Mouse (Mus musculus) urinary bladder, postnatal 14 days (tissue): ENCODE data around the gene Lyl1.
"Not testable (repeated sequence)": the region's sequence is repeated elsewhere in the genome, so short reads cannot be mapped to it uniquely, and the experiment has no call there.

Source experiments
- DNase-seq: peaks from one replicate; pipeline ENCODE4 v3.0.0; 2021; ENCODE audit warnings: low spot score

Lyl1 gene

DNA sequence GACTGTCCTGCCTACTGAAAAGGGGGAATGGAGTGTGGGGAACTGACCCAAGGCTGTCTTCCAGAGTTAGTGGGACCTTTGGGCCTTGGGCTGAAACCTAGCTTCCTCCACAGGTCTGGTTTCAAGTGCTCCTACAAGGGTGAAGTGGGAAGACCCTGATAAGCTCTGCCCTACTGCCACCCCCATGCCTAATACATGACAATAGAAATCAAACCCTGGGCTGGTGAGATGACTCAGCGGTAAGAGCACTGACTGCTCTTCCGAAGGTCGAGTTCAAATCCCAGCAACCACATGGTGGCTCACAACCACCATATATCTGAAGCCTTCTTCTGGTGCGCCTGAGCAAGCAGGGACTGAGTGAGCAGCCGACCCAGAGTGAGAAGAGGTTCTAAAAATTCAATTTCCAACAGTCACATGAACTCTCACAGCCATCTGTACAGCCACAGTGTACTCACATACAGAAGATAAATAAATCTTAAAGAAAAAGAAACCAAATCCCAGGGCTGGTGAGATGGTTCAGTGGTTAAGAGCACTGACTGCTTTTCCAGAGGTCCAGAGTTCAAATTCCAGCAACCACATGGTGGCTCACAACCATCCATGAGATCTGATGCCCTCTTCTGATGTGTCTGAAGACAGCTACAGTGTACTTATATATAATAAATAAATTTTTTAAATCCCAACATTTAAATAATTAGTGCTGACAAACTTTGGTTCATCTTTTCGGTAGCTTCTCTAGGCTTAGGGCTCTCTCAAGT lies 32.3 kb upstream of the Lyl1 start:
- no peak for DNase-seq

DNA sequence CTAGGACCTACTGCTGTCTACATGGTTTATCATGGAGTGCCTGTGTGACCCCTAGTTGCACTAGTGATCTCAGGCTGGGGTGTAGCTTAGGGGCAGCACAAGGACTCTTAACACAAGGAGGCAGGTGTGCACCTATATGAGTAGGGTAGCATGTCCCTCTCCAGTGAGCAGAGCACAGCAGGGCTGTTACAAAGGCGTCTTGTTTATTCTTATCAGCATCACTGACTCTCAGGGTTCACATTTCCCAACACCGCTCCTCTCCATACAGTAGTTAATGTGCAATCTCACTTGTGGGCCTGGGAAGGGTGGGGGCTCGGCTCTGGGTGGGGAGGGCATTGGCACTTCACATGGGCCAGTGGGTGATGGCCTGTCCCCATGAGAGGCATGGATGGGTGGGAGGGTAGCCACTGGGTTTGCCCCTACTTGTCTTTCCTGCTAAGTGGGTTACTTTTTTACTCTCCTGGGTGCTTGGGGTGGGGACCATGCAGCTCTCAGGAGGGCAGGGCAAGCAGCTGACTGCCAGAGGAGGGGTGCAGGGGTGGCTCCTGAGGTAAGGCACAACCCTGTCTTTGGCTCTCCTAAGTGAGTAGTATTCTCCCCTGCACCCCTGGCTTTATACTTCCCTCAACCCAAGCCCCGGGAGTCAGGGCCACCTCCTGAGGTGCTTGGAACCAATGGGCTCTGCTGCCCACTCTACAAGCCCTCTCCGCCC lies 30.8 kb upstream of the Lyl1 start:
- not testable (repeated sequence) for DNase-seq

DNA sequence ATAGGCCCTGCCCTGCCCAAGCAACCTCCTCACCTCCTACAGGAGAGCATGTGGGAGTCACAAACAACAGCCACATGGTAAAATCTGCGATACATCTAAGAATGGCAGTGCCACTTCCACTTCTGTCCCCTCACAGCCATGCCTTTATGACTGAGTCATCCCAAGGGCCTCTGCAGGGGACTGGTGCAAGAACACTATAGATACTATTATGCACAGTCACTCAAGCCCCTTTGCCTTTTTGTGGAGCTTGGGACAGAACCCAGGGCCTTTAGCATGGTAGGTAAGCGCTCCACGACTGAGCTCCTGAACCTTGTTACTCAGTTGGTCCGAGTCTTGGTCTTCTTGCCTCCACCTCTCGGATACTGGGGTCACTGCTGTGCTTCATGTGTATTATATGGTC lies 24.0 kb upstream of the Lyl1 start:
- no peak for DNase-seq

DNA sequence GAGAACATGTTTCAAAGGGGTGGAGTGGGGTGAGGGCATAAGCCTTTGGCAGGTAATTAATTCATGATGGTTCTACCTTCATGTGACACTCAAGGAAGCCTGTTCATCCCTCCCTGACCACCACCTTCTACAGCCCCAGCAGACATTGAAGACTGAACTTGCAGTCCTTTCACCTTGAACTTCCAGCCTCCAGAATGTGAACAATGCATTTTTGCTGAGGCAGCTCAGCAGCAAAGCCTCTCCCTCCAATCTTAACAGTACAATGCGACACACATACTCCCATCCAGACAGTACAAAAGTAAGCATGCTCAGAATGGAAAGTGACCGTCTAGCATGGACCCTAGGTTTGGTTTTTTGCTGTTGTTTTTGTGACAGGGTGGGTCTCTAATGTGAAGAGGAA lies 19.8 kb upstream of the Lyl1 start:
- DNase-seq, result no peak

DNA sequence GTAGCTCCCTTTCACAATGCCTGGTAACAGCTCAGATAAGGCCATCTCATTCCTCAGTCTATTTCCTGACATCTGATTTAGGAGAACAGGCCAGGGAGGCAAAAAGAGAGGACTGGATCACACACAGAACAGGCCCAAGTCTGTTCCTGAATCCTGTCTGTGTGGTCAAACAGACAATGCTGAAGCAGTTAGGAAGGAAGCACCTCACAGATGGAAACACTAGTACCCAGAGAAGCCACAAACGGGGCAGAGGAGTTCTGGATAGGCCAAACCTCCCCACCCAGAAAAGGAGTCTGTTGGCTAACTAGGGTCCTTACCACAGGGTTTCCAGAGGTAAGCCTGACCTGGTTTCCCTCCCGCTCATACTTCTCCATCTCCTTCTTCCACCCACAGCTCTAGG lies 19.0 kb upstream of the Lyl1 start:
- no peak for DNase-seq

DNA sequence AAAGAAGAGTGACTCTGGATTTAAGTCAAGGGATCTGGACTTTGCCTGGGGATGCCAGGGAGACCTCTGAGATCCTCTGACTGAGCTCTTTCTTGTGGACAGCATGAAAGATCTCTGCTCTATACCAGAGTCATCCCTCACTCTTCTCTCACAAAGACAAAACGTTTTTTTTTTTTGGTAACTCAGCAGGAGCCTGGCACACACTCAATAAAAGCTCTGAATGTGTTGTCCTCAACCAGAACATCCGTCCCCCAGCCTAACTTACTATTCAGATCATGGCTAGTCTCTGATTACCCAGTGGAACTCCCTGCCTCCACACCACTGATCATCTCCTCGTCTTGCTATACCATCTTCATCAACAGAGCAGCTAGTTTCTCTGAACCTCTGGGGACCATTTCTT lies 16.7 kb upstream of the Lyl1 start:
- DNase-seq, result no peak

DNA sequence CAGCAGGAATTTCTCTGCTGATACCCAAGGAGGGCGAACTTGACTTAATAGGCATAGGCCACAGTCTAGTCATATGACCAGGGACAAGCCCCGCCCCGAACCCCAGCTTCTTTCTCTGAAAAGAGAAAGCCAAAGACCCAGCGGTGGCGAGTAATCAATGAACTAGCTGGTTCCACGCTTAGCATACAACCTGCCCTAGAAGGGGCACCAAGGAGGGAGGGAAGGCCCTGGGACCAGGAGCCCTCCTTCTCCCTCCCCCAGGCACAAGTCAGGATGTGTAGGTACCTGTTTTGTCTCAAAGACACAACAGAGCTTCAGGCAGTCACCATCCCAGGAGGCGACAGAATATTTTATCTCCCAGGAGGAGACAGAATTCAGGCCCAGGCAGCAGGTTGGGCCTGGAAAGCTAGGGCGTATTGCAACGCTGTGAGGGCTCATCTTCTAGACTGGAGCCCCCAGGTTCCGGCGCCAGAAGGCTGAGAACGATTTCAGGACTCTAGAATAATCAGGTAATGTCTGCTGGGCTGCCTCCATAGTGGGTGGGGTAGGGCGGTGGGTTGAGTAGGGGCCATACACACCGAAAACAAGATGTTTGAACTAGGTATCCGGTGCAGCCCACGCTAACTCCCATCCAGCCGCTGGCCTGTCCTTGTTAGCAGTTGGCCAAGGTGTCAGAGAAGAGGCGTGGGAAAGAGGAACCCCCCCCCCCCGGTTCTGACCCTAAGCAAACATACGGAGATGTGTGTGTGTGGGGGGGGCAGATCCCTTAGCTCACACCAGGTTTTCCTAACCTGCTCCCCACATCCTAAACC lies 14.9 kb upstream of the Lyl1 start, which contains the start of gene Trmt1:
Gene Trmt1, plus strand, starts transcription at position 117 of the 812 bp plus-strand sequence.
- no peak for DNase-seq

DNA sequence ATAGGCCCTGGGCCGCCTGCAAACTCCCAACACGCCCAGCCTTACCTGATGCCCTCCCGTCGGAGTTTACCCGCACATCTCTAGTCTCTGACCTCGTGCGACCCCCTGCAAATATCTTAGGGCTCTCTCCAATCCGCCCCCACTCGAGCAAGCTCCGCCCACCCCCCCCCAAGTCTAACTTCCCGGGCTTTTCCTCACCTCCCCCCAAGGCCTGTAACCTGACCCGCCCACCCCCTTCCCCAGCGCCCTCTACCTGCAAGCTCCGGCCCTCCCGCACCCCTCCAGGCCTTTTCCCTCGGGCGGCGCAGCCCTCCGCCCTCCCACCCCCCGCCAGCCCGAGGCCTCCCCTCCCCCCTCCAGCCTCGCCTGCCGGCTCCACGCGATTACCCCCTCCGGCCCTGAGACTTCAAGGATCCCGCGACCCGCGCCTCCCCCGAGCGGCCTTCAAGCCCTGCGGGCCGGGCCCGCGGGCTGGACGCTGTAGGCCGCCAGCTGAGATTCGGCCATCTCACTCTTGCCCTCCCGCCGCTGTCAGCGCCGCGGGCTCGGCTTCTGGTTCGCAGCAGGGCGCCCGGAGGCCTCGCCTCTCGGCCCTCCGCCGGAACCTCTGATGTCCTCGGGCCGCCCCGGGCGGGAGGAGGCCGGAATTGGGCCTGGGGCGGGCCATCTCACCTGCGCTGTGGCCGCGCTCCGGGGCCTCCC lies 14.1 kb upstream of the Lyl1 start:
- peak; percentile 33 for DNase-seq

DNA sequence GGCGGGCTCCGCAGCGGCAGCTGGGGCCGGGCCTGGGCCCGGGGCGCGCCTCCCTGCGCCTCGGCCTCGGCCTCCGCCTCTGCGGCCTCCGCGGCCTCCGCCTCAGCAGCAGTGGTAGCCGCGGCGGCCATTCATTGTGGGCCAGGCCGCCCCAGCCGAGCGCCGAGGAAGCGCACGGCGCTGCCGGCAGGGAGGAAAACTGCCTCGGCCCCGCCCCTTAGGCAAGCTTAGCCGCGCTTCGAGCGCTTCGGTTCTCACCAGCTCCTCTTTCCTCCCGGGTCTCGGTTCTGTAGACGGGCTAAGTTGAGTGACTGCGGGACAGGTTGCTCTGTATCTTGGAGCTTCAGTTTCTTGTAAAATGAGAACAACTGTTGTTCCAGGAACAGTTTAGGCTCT lies 13.6 kb upstream of the Lyl1 start, which contains the start of gene Nacc1:
Gene Nacc1, minus strand, starts transcription at position 158 of the 396 bp plus-strand sequence.
- peak; percentile 90 for DNase-seq

DNA sequence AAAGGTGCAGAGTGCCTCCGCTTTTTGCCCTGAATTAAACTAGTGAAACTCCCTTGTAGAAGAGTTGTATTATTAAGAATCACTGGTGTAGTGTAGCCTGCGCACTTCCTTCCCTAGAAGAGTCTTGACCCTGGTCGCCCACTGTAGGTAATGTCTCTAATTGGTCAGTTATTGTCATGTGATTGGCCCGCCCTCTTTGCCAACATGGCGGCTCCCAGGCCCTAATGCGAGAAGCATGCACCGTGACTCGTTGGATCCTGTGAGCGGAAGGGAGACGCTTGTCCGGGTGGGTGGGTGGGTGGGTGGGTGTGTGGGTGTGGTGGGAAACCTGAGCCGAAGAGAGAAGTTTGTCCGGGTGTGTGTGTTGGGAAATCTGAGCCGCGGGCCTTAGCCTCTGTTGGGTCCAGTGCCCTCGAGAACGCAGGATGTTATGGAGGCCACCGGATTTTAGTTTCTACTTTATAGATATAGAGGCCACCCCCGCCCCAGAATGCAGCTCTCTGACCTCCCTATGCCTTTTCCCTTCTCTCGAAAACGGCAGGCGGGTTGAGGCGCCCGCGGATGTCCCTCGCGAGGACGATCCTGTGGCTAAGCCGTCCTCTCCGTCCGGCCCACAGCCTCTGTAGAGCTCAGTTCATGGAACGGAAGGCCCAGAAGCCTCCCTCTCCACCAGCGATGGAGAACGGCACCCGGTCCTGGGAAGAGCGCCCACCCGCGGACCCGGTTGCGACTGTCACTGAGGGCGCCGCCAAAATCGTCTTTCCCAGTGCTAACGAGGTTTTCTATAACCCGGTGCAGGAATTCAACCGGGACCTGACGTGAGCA lies 12.0 kb upstream of the Lyl1 start:
- peak; percentile 88 for DNase-seq

DNA sequence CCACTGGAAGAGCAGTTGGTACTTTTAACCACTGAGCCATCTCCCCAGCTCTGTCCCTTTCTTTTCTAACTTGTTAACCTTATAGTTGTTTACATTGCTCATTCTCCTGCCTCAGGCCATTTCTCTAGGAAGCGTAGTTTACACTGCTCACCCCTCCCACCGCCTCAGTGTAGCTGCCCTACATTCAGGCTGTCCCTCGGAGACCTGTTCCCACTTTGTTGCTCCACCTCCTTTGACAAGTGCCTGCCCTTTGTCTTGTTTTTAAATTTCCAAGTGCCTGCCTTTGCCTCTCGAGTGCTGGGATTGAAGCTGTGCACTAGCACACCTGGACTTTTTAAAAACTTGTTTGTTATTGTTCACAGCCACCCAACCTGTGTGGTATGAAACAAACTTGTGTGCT lies 7.9 kb upstream of the Lyl1 start:
- no peak for DNase-seq

DNA sequence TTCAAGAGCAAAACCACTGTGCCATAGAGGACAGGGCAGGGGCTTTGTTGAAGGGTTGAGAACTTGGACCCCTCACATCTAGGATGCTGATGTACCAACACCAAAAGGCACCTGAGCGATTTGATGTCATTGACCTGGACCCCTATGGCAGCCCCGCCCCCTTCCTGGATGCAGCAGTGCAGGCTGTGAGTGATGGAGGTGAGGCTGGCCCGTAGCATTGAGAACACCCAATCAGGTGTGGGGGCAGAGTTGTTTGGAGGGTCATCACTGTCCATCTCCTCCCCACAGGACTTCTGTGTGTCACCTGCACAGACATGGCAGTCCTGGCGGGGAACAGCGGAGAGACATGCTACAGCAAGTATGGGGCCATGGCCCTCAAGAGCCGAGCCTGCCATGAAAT lies 6.1 kb upstream of the Lyl1 start:
- DNase-seq, result no peak

DNA sequence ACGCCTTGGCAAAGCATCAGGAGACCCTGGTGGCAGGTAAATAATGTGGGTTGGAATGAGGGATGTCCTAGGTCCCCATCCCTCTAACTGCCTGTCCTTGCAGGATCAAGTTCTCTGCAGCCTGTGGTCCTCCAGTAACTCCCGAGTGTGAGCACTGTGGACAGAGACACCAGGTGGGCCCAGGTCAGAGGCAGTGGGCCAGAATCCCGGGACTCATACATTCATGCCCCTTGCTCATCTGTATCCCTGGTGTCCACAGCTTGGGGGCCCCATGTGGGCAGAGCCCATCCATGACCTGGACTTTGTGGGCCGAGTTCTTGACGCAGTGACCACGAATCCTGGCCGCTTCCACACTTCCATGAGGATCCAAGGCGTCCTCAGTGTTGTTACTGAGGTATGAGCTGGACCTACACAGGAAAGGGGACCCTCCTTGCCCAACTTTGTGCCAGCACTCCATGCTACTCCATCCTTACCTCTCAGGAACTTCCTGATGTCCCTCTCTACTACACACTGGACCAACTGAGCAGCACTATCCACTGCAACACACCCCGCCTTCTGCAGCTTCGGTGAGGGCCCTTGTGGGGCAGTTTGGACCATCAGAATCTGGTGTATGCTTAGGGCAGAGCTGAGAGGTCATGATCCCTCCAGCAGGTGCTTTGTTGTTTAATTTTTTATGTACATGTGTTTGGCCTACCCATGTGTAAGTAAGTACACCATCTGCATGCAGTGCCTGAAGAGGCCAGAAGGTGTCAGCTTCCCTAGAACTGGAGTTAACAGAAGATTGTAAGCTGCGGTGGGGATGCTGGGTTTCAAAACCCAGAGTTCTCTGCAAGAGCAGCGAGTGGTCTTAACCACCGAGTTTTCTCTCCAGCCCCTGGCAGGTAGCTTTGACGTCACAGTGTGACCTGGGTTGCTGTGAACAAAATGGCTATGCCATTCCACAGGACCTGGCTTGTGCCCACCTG lies 3.8 kb upstream of the Lyl1 start:
- peak; percentile 48 for DNase-seq

DNA sequence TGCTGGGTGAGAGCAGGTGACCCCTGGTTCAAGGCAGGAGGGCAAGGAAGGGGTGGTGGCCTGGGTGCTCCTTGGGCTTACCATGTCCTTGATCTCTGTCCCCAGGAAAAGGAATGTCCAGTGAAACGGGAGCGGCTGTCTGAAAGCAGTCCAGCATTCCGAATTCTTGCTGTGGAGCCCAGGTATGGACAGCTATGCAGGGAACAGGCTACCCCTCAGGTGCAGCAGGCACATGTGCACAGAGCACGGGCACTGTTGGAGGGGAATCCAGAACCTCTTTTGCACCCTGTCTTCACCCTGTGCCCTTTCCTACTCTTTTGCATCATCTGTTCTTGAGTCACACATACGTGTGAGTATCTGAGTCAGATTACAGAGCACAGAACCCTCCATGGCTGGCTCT lies 3.0 kb upstream of the Lyl1 start:
- no peak for DNase-seq

DNA sequence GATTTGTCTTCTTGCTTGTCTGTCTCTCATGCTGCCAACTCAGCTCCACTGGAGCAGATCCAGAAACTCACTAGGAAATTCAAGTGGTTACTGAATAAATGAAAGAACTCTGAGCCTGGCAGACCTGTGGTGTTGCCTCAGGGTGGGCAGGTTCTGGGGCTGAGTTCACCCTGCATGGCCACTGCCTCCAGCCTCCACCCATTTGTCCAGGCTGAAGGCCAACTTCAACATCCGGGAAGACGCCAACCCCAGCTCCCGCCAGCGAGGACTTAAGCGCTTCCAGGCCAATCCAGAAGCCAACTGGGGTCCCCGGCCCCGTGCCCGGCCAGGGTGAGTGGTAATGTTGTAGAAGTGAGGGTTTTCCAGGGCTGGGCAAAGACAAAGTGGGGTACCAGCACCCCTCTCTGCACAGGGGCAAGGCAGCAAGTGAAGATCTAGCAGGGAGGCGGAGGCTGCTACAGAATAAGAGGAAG lies 2.3 kb upstream of the Lyl1 start:
- peak; percentile 68 for DNase-seq

DNA sequence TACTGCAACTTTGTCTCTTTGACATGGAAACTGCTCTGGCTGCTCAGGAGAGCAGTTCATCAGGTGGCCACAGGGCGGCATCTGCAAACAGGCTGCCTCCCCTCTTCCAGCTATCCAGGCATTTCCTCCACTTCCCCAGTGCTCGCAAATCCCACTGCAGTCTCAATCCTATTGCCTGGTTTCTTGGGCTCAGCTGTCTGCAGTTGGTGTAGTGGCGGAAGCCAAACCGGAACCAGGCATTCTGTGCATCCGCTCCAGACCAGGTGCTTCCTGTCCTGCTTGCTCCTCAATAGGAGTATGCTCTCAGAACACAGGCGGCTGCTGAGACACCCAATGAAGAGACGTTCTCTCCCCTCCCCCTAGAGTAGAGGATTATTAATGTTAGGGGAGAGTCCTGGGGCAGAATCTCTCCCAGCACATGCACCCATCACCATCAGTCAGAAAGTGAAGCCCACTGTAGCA lies 1.4 kb upstream of the Lyl1 start:
- peak; percentile 53 for DNase-seq

DNA sequence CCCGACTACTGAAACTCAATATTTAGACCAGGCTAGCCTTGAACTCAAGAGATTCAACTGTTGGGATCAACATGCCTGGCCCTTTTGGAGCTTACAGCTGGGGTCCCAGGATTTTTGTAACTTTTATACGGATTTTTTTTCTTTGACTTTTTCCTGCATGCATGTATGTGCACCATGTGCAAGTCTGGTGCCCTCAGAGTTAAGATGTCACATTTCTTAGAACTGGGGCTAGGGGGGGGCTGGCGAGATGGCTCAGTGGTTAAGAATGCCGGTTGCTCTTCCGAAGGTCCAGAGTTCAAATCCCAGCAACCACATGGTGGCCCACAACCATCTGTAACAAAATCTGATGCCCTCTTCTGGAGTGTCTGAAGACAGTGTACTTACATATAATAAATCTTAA lies 731 bp upstream of the Lyl1 start:
- no peak for DNase-seq

DNA sequence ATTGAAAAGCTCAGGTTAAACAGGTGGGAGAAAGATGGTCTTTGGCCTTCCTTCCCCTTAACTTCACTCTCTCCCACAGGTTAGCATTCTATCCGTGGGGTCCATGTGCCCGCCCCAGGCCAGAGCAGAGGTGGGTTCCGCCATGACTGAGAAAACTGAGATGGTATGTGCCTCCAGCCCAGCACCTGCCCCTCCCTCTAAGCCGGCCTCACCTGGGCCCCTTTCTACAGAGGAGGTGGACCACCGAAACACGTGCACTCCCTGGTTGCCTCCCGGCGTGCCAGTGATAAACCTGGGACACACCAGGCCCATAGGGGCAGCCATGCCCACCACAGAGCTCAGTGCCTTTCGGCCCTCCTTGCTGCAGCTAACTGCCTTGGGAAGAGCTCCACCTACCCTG lies 1.3 kb downstream of the Lyl1 start:
- DNase-seq, result no peak

DNA sequence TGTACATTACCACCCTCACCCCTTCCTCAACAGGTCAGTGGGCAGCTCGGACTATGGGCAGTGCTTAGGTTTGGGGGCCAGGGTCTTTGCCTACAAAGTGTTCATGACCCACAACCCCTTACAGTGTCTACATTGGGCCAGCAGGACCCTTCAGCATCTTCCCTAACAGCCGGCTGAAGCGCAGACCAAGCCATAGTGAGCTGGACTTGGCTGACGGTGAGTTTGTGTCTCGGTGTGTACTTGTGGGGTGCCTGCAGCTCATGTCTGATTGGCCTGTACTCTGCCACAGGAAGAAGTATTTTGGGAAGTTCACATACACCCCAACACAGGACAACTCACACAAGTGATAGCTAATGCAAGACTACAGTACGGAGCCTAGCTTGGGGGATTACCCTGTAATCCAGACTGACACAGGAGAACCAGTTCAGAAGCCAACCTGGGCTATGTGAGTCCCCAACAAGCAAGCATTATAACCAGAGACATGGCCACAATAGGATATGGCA lies 1.8 kb downstream of the Lyl1 start:
- DNase-seq, result no peak
